Mouse (Mus musculus) heart, embryonic 14.5 days (tissue): ENCODE measurements at regions not wholly inside any gene's neighbourhood (a gene's known extent, or its start where the extent isn't known, plus 50 kb on each side); places are given as distances from the start of the nearest gene placed in this dataset.

Source experiments
- ATAC-seq: fragments of 200-750 bp; cut with Nextera tagmentation; 2 replicates; pipeline ENCODE4 v1.8.0; 2017; ENCODE audit warnings: low read depth, moderate TSS enrichment; ENCODE audit not compliant: insufficient number of reproducible peaks, insufficient read depth, low FRiP score
- H3K27ac ChIP-seq, 2 experiments: fragments of 200-500 bp in 1 of 2; fragments of 300-500 bp in 1 of 2; sonication (generic) in 1 of 2; replicated peaks in 1 of 2; 2 replicates each; pipeline ENCODE4 v1.5.1; 2012 to 2014; ENCODE audit warnings: low read depth in 2 of 2, low read length in 2 of 2, control low read depth in 1 of 2, mild to moderate bottlenecking in 1 of 2, mixed read lengths in 1 of 2; ENCODE audit not compliant: control insufficient read depth in 1 of 2, insufficient read depth in 1 of 2
- H3K27me3 ChIP-seq: fragments of 300-500 bp; sonication (generic); 2 replicates; pipeline ENCODE4 v1.6.1; 2014; ENCODE audit warnings: mild to moderate bottlenecking, low read length, control low read depth; ENCODE audit not compliant: control insufficient read depth, insufficient read depth
- H3K36me3 ChIP-seq: fragments of 300-500 bp; sonication (generic); 2 replicates; pipeline ENCODE4 v1.6.1; 2014; ENCODE audit warnings: mild to moderate bottlenecking, control low read depth, low read length, mixed read lengths; ENCODE audit not compliant: control insufficient read depth, insufficient read depth
- H3K4me1 ChIP-seq, 2 experiments: fragments of 200-500 bp in 1 of 2; fragments of 300-500 bp in 1 of 2; sonication (generic) in 1 of 2; 2 replicates each; pipeline ENCODE4 v1.6.1; 2012 to 2014; ENCODE audit warnings: low read length in 2 of 2, control low read depth in 1 of 2, mixed read lengths in 1 of 2; ENCODE audit not compliant: control insufficient read depth in 2 of 2, insufficient read depth in 2 of 2
- H3K4me2 ChIP-seq: fragments of 300-500 bp; sonication (generic); 2 replicates; pipeline ENCODE4 v1.6.1; 2014; ENCODE audit warnings: mild to moderate bottlenecking, low read length
- H3K4me3 ChIP-seq, 2 experiments: fragments of 200-500 bp in 1 of 2; fragments of 300-500 bp in 1 of 2; sonication (generic) in 1 of 2; 2 replicates each; pipeline ENCODE4 v1.5.1; 2012 to 2014; ENCODE audit warnings: low read length in 2 of 2, mild to moderate bottlenecking in 2 of 2, control low read depth in 1 of 2, low read depth in 1 of 2, moderate library complexity in 1 of 2; ENCODE audit not compliant: control insufficient read depth in 1 of 2, insufficient read depth in 1 of 2
- H3K9ac ChIP-seq: fragments of 300-500 bp; sonication (generic); 2 replicates; pipeline ENCODE4 v1.6.1; 2014; ENCODE audit warnings: mild to moderate bottlenecking, low read length
- H3K9me3 ChIP-seq: fragments of 300-500 bp; sonication (generic); 2 replicates; pipeline ENCODE4 v1.6.1; 2016; ENCODE audit warnings: low read length, control low read depth; ENCODE audit not compliant: control insufficient read depth
- WGBS: fragments of 180-500 bp; shearing (Covaris S2); extraction: QIAGEN DNeasy Blood & Tissue Kit; methylation state at CpG from one replicate; pipeline ENCODE4 v1.1.7; 2014; 5-methylcytosine and 5-hydroxymethylcytosine counted together

DNA sequence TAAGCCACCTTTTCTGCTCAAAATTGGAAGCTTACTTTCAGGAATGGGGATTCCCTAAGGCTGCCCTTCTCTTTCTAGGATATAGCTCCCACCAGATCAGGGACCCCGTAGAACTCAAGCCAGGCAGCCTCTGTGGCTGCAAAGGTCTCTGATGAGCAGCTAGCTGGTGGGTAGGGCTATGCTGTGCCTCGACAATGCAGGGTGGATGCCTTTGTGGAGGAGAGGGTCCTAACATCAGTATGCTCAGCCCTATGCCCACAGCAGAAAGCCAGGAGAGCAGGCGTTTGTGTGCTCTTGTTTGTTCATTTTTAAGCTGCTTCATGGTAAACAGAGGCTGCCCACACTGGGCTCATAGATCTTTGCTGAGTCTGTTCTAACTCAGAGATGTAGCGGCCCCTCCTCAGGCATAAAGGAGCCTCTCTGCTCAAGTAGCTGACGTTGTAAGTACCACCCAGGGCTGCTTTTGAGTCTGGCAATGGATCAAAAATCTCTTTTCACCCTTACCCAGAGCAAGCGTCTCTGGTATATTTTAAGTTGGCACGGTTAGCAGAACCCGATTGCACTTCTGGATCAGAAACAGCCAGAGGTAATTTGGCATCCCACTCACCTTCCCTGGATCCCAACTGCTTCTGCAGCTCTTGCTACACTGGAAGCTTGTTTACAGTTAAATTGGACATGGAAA is 136.0 kb upstream of the Tab2 start:
- H3K36me3 ChIP-seq: no peaks in the 10 kb centered on the region
- peaks cover 3% of the 10 kb centered on the region; the same call in 1 of the 2 replicates for H3K9me3 ChIP-seq
- no peaks in the 10 kb centered on the region for H3K27me3 ChIP-seq
- H3K9ac ChIP-seq: no peak overlapping the region; the same call in 1 of the 2 replicates
- no peak overlapping the region for H3K4me3 ChIP-seq
- no peak for ATAC-seq
- peak overlapping the region; percentile 34; the same call in 1 of the 2 replicates for H3K4me2 ChIP-seq
- 29% methylated on average over 8 of the region's 8 CpGs for WGBS
- H3K4me1 ChIP-seq: peaks cover 12 to 38% of the 10 kb centered on the region in 2 experiments
- peak overlapping the region; percentile 46 to 70 for H3K27ac ChIP-seq

DNA sequence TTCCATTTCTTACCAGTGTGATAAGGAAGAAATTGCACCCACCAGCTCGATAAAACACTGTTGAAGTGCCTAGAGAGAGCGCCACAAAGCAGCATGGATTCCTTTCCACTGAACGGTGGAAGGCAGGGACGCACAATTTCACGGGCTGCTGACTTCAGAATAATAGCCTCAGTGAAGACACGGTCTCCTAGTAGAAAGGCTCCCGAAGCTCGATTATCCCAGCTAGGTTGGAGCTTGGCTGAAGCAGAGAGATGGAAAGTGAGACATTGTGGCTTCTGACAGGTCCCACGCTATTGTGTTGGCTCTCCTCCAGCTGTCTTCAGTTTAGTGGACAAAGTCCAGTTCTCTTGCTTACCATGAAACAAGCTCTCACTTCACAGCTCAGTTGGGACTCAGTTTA is 133.3 kb upstream of the Tab2 start:
- peak overlapping the region; percentile 35; the same call in 1 of the 2 replicates for H3K9ac ChIP-seq

DNA sequence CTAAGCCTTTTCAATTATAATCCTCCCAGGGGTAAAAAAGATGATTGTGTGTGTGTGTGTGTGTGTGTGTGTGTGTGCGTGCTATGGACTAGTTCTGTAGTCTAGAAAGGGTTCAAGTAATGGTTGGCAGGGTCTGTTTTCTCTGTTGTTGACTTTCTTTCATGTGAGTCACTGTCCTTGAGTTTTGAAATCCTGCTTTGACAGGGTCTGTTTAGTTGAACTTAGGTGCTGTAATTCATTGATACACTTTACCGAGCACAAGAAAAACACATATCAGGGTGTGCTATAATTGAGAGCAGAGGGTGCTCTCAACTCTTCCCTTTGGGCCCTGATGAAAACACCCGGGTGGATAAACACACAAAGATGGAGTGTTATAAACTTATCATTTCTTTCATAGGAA is 132.7 kb upstream of the Tab2 start:
- H3K4me1 ChIP-seq: peaks cover 13 to 42% of the 10 kb centered on the region in 2 experiments
- H3K27ac ChIP-seq: peak overlapping the region in 1 of 2 experiments; percentile 66; a peak in 2 of 4 replicates

More for the DNA sequence above, 133.3 kb upstream of the Tab2 start:
- H3K9me3 ChIP-seq: peaks cover 3% of the 10 kb centered on the region; the same call in 1 of the 2 replicates
- no peaks in the 10 kb centered on the region for H3K36me3 ChIP-seq
- H3K4me2 ChIP-seq: peak overlapping the region; percentile 45
- WGBS: 14% methylated on average over 9 of the region's 9 CpGs
- H3K27me3 ChIP-seq: no peaks in the 10 kb centered on the region
- no peak overlapping the region for H3K4me3 ChIP-seq
- peaks cover 13 to 42% of the 10 kb centered on the region in 2 experiments for H3K4me1 ChIP-seq
- no peak; the same call in 1 of the 2 replicates for ATAC-seq
- H3K27ac ChIP-seq: peak overlapping the region; percentile 66 to 70

DNA sequence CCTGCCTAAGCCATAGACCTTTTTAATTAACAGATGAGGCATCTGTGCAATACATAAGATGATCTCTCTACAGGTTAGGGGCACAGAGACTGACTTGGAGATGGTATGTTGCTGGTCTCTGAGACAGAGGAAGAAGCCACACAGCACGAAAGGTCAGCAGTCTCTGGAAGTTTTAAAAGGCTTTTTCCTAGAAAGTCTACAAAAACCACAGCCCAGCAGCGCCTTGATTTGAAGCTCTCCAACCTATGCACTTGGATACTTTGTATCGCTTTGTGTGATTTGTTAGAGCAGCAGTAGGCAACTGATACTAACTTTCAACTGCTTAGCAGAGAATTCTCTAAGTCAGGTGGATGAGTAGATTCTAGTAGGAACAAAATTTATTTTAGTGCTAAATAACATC is 132.3 kb upstream of the Tab2 start:
- peaks cover 3% of the 10 kb centered on the region; the same call in 1 of the 2 replicates for H3K9me3 ChIP-seq
- 92% methylated on average over 3 of the region's 3 CpGs for WGBS
- peak overlapping the region in 1 of 2 experiments; percentile 66; a peak in 1 of 4 replicates for H3K27ac ChIP-seq
- no peak overlapping the region for H3K9ac ChIP-seq
- no peak overlapping the region for H3K4me3 ChIP-seq
- H3K4me1 ChIP-seq: peaks cover 13 to 42% of the 10 kb centered on the region in 2 experiments
- no peaks in the 10 kb centered on the region for H3K36me3 ChIP-seq
- H3K4me2 ChIP-seq: no peak overlapping the region
- no peak for ATAC-seq
- H3K27me3 ChIP-seq: no peaks in the 10 kb centered on the region

More for the DNA sequence above, 132.7 kb upstream of the Tab2 start:
- Histone ChIP-seq H3K4me3 (no peak overlapping the region), H3K4me2 (peak overlapping the region; percentile 45), H3K9ac (peak overlapping the region; percentile 35; the same call in 1 of the 2 replicates), H3K9me3 (peaks cover 3% of the 10 kb centered on the region; the same call in 1 of the 2 replicates), H3K36me3 (no peaks in the 10 kb centered on the region), H3K27me3 (no peaks in the 10 kb centered on the region)
- WGBS: 55% methylated on average over 3 of the region's 3 CpGs
- ATAC-seq: no peak

DNA sequence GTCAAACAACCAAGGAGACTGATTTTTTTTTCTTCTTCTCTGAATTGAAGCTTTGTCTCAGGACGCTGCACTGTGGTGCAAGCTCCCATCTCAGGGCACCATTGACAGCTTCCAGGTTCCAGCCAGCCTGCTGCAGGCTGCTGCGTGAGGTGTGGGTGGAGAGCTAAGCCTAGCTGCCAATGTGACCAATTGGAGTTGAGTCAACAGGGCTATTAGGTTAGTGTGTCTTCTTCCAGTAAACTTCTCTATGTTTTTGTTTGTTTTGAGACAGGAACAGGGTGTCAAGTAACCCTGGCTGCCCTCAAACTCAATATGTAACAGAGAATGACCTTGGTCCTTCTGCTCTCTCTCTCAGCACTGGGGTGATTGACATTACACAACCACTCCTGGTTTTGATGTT is 131.1 kb upstream of the Tab2 start:
- Histone ChIP-seq H3K9ac (no peak overlapping the region), H3K9me3 (no peaks in the 10 kb centered on the region), H3K4me2 (no peak overlapping the region), H3K4me1 (peaks cover 11 to 34% of the 10 kb centered on the region in 2 experiments), H3K27me3 (no peaks in the 10 kb centered on the region), H3K27ac (no peak overlapping the region), H3K4me3 (no peak overlapping the region), H3K36me3 (no peaks in the 10 kb centered on the region)
- 29% methylated on average over 2 of the region's 2 CpGs for WGBS
- ATAC-seq: no peak

DNA sequence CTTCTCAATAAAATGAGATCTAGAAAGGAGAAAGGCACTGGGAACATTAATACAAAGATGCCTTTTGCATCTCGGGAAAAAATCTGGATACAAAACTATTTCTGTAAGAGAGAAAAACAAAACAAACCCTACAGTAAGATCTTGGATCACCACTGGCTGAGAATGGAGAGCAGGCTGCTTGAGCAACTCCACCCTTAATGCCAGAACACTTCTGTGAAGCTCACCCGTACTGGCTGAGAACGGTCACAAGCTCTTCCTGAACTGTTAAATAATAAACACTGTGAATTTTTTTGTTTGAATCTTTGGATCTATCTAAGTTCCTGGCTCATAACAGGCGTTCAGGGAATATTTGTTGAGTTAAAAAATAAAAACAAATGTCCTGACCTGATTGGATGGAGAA is 130.4 kb upstream of the Tab2 start:
- Histone ChIP-seq H3K27me3 (no peaks in the 10 kb centered on the region), H3K9ac (no peak overlapping the region), H3K4me1 (peaks cover 7 to 29% of the 10 kb centered on the region in 2 experiments), H3K36me3 (no peaks in the 10 kb centered on the region), H3K9me3 (no peaks in the 10 kb centered on the region), H3K4me2 (no peak overlapping the region), H3K27ac (no peak overlapping the region), H3K4me3 (no peak overlapping the region)
- WGBS: 71% methylated on average over 4 of the region's 4 CpGs
- ATAC-seq: no peak

DNA sequence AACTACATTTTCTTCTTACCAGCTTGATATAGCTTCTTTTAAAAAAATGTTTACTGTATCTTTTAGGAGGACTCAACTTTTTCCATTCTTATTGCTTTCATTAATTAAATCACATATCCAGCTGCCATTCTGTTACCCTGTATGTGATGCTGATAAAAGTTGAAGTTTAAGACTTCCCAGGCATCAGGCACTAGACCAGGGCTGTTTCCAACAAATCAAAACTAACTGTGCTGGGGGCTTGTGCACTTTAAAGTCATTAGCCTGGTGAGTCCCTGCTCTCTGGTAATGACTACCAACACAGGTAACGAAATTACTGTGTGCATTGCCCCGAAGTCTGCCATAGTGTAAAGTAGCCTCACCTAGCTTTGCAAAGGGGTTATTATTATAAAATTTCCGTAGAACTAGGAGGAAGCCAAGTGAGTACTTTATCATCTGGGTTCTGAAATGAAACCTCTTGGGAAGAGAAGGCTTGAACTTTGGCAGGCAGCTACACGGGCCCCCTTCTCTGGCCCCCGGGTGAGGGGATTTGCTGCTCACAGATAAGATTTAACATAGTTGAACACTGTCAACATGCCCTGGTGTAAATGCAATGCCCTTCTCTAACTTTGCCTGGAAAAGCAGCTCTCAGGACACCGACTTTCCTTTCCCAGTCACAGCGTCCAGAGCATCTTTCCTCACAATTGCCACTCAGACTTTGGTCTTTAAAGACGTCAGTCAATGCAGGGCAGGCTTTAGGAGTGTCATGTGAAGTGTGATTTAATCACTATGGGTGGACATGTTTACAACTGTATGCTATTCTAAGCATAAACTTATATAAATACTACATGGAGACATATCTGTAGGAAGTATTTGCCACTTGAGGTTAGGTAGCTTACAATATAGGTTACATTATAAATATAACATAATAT is 122.1 kb upstream of the Tab2 start:
- peak; percentile 89 for ATAC-seq

More for the DNA sequence above, 122.1 kb upstream of the Tab2 start:
- H3K27ac ChIP-seq: peak overlapping the region; percentile 82 to 86
- H3K36me3 ChIP-seq: no peaks in the 10 kb centered on the region
- H3K4me3 ChIP-seq: peak overlapping the region in 1 of 2 experiments; percentile 3; a peak in 2 of 4 replicates
- WGBS: 13% methylated on average over 8 of the region's 8 CpGs
- peaks cover 2 to 15% of the 10 kb centered on the region in 2 experiments for H3K4me1 ChIP-seq
- H3K4me2 ChIP-seq: peak overlapping the region; percentile 49
- H3K27me3 ChIP-seq: no peaks in the 10 kb centered on the region
- no peaks in the 10 kb centered on the region for H3K9me3 ChIP-seq
- 0 out of 2 replicates have a peak overlapping the region, but pooled peaks have one; percentile 18 for H3K9ac ChIP-seq
